19 mouse cellular contexts compared by ENCODE assay signal in genomic region chr16:93744804-93745340, GRCm38 (mm10). TPM values are rescaled to one million over a fixed set of nuclear protein-coding genes. Genes with fewer than 3 reads are reported as not detected.
A peak's percentile ranks its signal among the peaks of the same experiment; 100 is the strongest.
DNase-seq lines count a peak whose midpoint lies in the region; ATAC-seq and TF ChIP-seq lines count a peak whose summit lies in the region.
"Had no signal": no experiment of that assay in that cellular context is flagged by ENCODE, and none has a peak within 500 bp of the region (broad histone marks: within the 10 kb centered on the region; RNA-seq: fewer than 3 reads in every experiment).

No protein-coding gene starts in this region.

- no peak for TF ChIP-seq POLR2A in small intestine, adult 2 months (IDR thresholded peaks at IDR 0.05; ENCODE audit: low read depth, low read length)
- no peak for TF ChIP-seq POLR2A in thymus, adult 2 months (IDR thresholded peaks at IDR 0.05; ENCODE audit: control insufficient read depth, extremely low read depth, insufficient read depth, low read length, poor library complexity)

- no peak for TF ChIP-seq CTCF in small intestine, adult 2 months (IDR thresholded peaks at IDR 0.05; ENCODE audit: extremely low read depth, insufficient read length, insufficient replicate concordance, low read depth, low read length)
- no peak for TF ChIP-seq CTCF in thymus, adult 2 months (IDR thresholded peaks at IDR 0.05; ENCODE audit: borderline replicate concordance, control insufficient read depth, extremely low read depth, insufficient read depth, low read length, poor library complexity)

- peaks cover 11% of the 10 kb centered on the region for H3K4me1 ChIP-seq in heart, embryonic 10.5 days
- peaks cover 63% of the 10 kb centered on the region for H3K4me1 ChIP-seq in liver, embryonic 12.5 days
- H3K4me1 ChIP-seq in small intestine, adult 2 months (ENCODE audit: control insufficient read depth, insufficient read depth, insufficient read length, low read length): peaks cover 28% of the 10 kb centered on the region
- H3K4me1 ChIP-seq in thymus, adult 2 months (replicated peaks; ENCODE audit: control insufficient read depth, insufficient read depth, low read length): no peaks in the 10 kb centered on the region
- H3K4me1 ChIP-seq: neural tube, embryonic 12.5 days had no signal

- no peak overlapping the region for H3K27ac ChIP-seq in heart, embryonic 10.5 days
- peak overlapping the region; percentile 86 for H3K27ac ChIP-seq in liver, embryonic 12.5 days
- H3K27ac ChIP-seq in small intestine, adult 2 months (ENCODE audit: insufficient read depth, low read depth, low read length): peak overlapping the region; percentile 74
- no peak overlapping the region for H3K27ac ChIP-seq in thymus, adult 2 months (ENCODE audit: control insufficient read depth, insufficient read depth, low read length)
- H3K27ac ChIP-seq: embryonic facial prominence, embryonic 13.5 days; neural tube, embryonic 12.5 days had no signal

- H3K36me3 ChIP-seq in heart, embryonic 10.5 days: no peaks in the 10 kb centered on the region
- H3K36me3 ChIP-seq in liver, embryonic 12.5 days: peaks cover 28% of the 10 kb centered on the region
- H3K36me3 ChIP-seq in small intestine, adult 2 months (ENCODE audit: control insufficient read depth, insufficient read depth, low read length): peaks cover 41% of the 10 kb centered on the region
- peaks cover 2% of the 10 kb centered on the region for H3K36me3 ChIP-seq in thymus, adult 2 months (ENCODE audit: control insufficient read depth, insufficient read depth, low read length)

- peak; percentile 72 for ATAC-seq in common myeloid progenitor, adult 5-6 weeks (replicated peaks; ENCODE audit: low read depth, poor library complexity, severe bottlenecking)
- peak; percentile 97 for ATAC-seq in liver, embryonic 12.5 days
- ATAC-seq: forebrain, embryonic 14.5 days; inflammation-experienced regulatory T-cells, adult 6 months; Patski had no signal

- H3K9ac ChIP-seq in liver, embryonic 12.5 days: peak overlapping the region; percentile 23; the same call in 1 of the 2 replicates
- H3K9ac ChIP-seq: embryonic facial prominence, embryonic 13.5 days; neural tube, embryonic 12.5 days had no signal

- H3K4me3 ChIP-seq in heart, embryonic 10.5 days: no peak overlapping the region
- no peak overlapping the region for H3K4me3 ChIP-seq in liver, embryonic 12.5 days
- no peak overlapping the region for H3K4me3 ChIP-seq in small intestine, adult 2 months (ENCODE audit: low read depth, low read length)
- H3K4me3 ChIP-seq in thymus, adult 2 months (ENCODE audit: control insufficient read depth, insufficient read depth, low read length): no peak overlapping the region
- H3K4me3 ChIP-seq: embryonic facial prominence, embryonic 13.5 days; neural tube, embryonic 12.5 days had no signal

- DNase-seq in heart, embryonic 10.5 days (ENCODE audit: low spot score): peak; percentile 84
- no peak for DNase-seq in heart, adult 11 months
- no peak for DNase-seq in kidney, adult 11 months
- DNase-seq in thymus, adult 2 months: no peak
- DNase-seq in lung, postnatal 25 days (ENCODE audit: low spot score): no peak
- DNase-seq: cerebellum, postnatal 14 days; heart, postnatal 36 days; kidney, postnatal 36 days; lung, postnatal 14 days; thymus, adult 18-20 months had no signal

- no peaks in the 10 kb centered on the region for H3K9me3 ChIP-seq in heart, embryonic 10.5 days
- no peaks in the 10 kb centered on the region for H3K9me3 ChIP-seq in liver, embryonic 12.5 days (replicated peaks)
- H3K9me3 ChIP-seq: embryonic facial prominence, embryonic 13.5 days; neural tube, embryonic 12.5 days had no signal

- WGBS in heart, embryonic 10.5 days: 57% methylated on average over 10 of the region's 10 CpGs
- WGBS in liver, embryonic 12.5 days (ENCODE audit: insufficient replicate concordance): 21% methylated on average over 10 of the region's 10 CpGs
- 37% methylated on average over 10 of the region's 10 CpGs for WGBS in small intestine, adult 2 months
- WGBS in thymus, adult 2 months: 92% methylated on average over 10 of the region's 10 CpGs

- H3K4me2 ChIP-seq in liver, embryonic 12.5 days: peak overlapping the region; percentile 44
- H3K4me2 ChIP-seq: embryonic facial prominence, embryonic 13.5 days; neural tube, embryonic 12.5 days had no signal

- peaks cover 4% of the 10 kb centered on the region; the same call in 1 of the 2 replicates for H3K27me3 ChIP-seq in heart, embryonic 10.5 days (ENCODE audit: insufficient read depth, poor library complexity, severe bottlenecking)
- no peaks in the 10 kb centered on the region for H3K27me3 ChIP-seq in liver, embryonic 12.5 days (replicated peaks)
- H3K27me3 ChIP-seq in small intestine, adult 2 months (ENCODE audit: control insufficient read depth, insufficient read depth, low read length): no peaks in the 10 kb centered on the region
- H3K27me3 ChIP-seq in thymus, adult 2 months (ENCODE audit: control insufficient read depth, insufficient read depth, low read length): no peaks in the 10 kb centered on the region
- H3K27me3 ChIP-seq: CH12.LX; embryonic facial prominence, embryonic 13.5 days; neural tube, embryonic 12.5 days; Patski had no signal

RNA-seq across cellular contexts. Expression of gene Dop1b, which starts 33.2 kb away (rescaled TPM):
- polyA plus RNA-seq in heart, embryonic 10.5 days (2016; fragmentation: Nextera tagmentation; extraction: Ambion mirVana): 6.3 and 7.4 TPM in 2 replicates
- 11.1 and 14.2 TPM in 2 replicates for total RNA-seq in common myeloid progenitor, adult 5-6 weeks (2017)
- 10.5 and 12.8 TPM in 2 replicates for polyA plus RNA-seq in liver, embryonic 12.5 days (2016; fragmentation: Nextera tagmentation; extraction: Ambion mirVana)
- polyA plus RNA-seq in small intestine, adult 2 months (2012; rRNA removed): 42.9 and 94.1 TPM in 2 replicates
- 59.3 and 60.6 TPM in 2 replicates for polyA plus RNA-seq in thymus, adult 2 months (2012; rRNA removed)

Comparison
In these comparisons a context has a peak if more than half of its experiments do, and no peak if none do; other contexts are left out.
1. H3K27ac ChIP-seq: peak in liver, embryonic 12.5 days (single experiment) and small intestine, adult 2 months (single experiment); none in heart, embryonic 10.5 days (single experiment) and thymus, adult 2 months (single experiment).